Mouse (Mus musculus): Measurements from ENCODE around the gene Hfe2.
"Not testable (repeated sequence)": the region's sequence is repeated elsewhere in the genome, so short reads cannot be mapped to it uniquely, and the experiment has no call there.

Gene Hfe2

GRCm38 (mm10) chr3:96524914-96525313, at the start of gene Hfe2:
Hfe2 (plus strand) TSS chr3:96525172.
- DNase-seq (ENCODE audit: low read depth, low spot score) = no peak

GRCm38 (mm10) chr3:96477084-96477483, 47.9 kb upstream of the Hfe2 start:
- DNase-seq (ENCODE audit: low read depth, low spot score) = no peak

GRCm38 (mm10) chr3:96477558-96477957, 47.4 kb upstream of the Hfe2 start:
- no peak for DNase-seq (ENCODE audit: low read depth, low spot score)

GRCm38 (mm10) chr3:96479249-96479648, 45.7 kb upstream of the Hfe2 start:
- no peak for DNase-seq (ENCODE audit: low read depth, low spot score)

GRCm38 (mm10) chr3:96480684-96481270, 44.2 kb upstream of the Hfe2 start:
- DNase-seq (ENCODE audit: low read depth, low spot score) = no peak

- DNase-seq (ENCODE audit: low read depth, low spot score) = no peak
These were observed 43.1 kb upstream of the Hfe2 start for GRCm38 (mm10) chr3:96481856-96482255.

- no peak for DNase-seq (ENCODE audit: low read depth, low spot score)
These were observed 42.5 kb upstream of the Hfe2 start for GRCm38 (mm10) chr3:96482451-96482850.

GRCm38 (mm10) chr3:96483044-96483443, 41.9 kb upstream of the Hfe2 start:
- not testable (repeated sequence) for DNase-seq (ENCODE audit: low read depth, low spot score)

- DNase-seq (ENCODE audit: low read depth, low spot score) = no peak
These were observed 41.0 kb upstream of the Hfe2 start for GRCm38 (mm10) chr3:96483946-96484345.

- DNase-seq (ENCODE audit: low read depth, low spot score) = no peak
These were observed 40.1 kb upstream of the Hfe2 start for GRCm38 (mm10) chr3:96484921-96485320.

- no peak for DNase-seq (ENCODE audit: low read depth, low spot score)
These were observed 39.6 kb upstream of the Hfe2 start for GRCm38 (mm10) chr3:96485361-96485760.

GRCm38 (mm10) chr3:96486064-96486827, 38.7 kb upstream of the Hfe2 start:
- DNase-seq (ENCODE audit: low read depth, low spot score) = not testable (repeated sequence)

GRCm38 (mm10) chr3:96486828-96487559, 38.0 kb upstream of the Hfe2 start:
- not testable (repeated sequence) for DNase-seq (ENCODE audit: low read depth, low spot score)

GRCm38 (mm10) chr3:96487596-96488289, 37.2 kb upstream of the Hfe2 start:
- no peak for DNase-seq (ENCODE audit: low read depth, low spot score)

- DNase-seq (ENCODE audit: low read depth, low spot score) = not testable (repeated sequence)
These were observed 36.6 kb upstream of the Hfe2 start for GRCm38 (mm10) chr3:96488290-96488906.

GRCm38 (mm10) chr3:96488907-96489629, 35.9 kb upstream of the Hfe2 start:
- DNase-seq (ENCODE audit: low read depth, low spot score) = not testable (repeated sequence)

GRCm38 (mm10) chr3:96489636-96490035, 35.3 kb upstream of the Hfe2 start:
- not testable (repeated sequence) for DNase-seq (ENCODE audit: low read depth, low spot score)

- DNase-seq (ENCODE audit: low read depth, low spot score) = not testable (repeated sequence)
These were observed 30.5 kb upstream of the Hfe2 start for GRCm38 (mm10) chr3:96494456-96494855.

- no peak for DNase-seq (ENCODE audit: low read depth, low spot score)
These were observed 30.1 kb upstream of the Hfe2 start for GRCm38 (mm10) chr3:96494912-96495311.

GRCm38 (mm10) chr3:96495490-96496210, 29.3 kb upstream of the Hfe2 start:
- no peak for DNase-seq (ENCODE audit: low read depth, low spot score)
